In the genomic region with DNA sequence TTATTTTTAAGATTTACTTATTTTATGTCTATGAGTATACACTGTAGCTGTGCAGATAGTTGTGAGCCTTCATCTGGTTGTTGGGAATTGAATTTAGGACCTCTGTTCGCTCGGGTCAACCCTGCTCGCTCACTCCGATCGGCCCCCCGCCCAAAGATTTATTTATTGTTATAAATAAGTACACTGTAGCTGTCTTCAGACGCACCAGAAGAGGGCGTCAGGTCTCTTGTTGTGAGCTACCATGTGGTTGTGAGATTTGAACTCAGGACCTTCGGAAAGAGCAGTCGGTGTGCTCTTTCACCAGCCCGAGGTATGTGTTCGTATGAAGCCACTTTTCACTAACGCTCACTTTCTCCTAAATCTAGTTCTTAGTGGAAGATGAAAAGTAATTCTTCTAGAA, we compare ENCODE assay signal across 8 mouse cellular contexts. TPM values are rescaled to one million over a fixed set of nuclear protein-coding genes. Genes with fewer than 3 reads are reported as not detected.
DNase-seq lines count a peak whose midpoint lies in the region; ATAC-seq lines count a peak whose summit lies in the region.

No protein-coding gene starts in this region.

- H3K9ac ChIP-seq in heart, embryonic 14.5 days (ENCODE audit: low read length) = peak overlapping the region; percentile 98
- H3K9ac ChIP-seq in limb, embryonic 12.5 days (replicated peaks) = peak overlapping the region; percentile 92
- H3K9ac ChIP-seq in neural tube, embryonic 13.5 days = peak overlapping the region; percentile 93

- no peak for ATAC-seq in heart, embryonic 14.5 days (ENCODE audit: insufficient number of reproducible peaks, insufficient read depth, low FRiP score, low read depth)
- no peak for ATAC-seq in limb, embryonic 12.5 days (ENCODE audit: insufficient number of reproducible peaks, insufficient read depth, low FRiP score, low TSS enrichment, low read depth)
- ATAC-seq in neural tube, embryonic 13.5 days (ENCODE audit: low read depth) = no peak

- H3K4me1 ChIP-seq in heart, embryonic 14.5 days (ENCODE audit: control insufficient read depth in 2 of 2, insufficient read depth in 2 of 2, low read length in 2 of 2) = peaks cover 2 to 13% of the 10 kb centered on the region in 2 experiments; a peak in 3 of 4 replicates
- H3K4me1 ChIP-seq in limb, embryonic 12.5 days (replicated peaks) = peaks cover 21% of the 10 kb centered on the region
- H3K4me1 ChIP-seq in neural tube, embryonic 13.5 days (replicated peaks) = peaks cover 24% of the 10 kb centered on the region

- peak overlapping the region; percentile 97 to 99 for H3K4me3 ChIP-seq in heart, embryonic 14.5 days (ENCODE audit: control insufficient read depth in 1 of 2, insufficient read depth in 1 of 2, low read depth in 1 of 2, low read length in 2 of 2)
- peak overlapping the region; percentile 96 for H3K4me3 ChIP-seq in limb, embryonic 12.5 days (replicated peaks)
- peak overlapping the region; percentile 70 for H3K4me3 ChIP-seq in neural tube, embryonic 13.5 days

- 47% methylated on average over 13 of the region's 13 CpGs for WGBS in heart, embryonic 14.5 days
- WGBS in limb, embryonic 12.5 days = 51% methylated on average over 13 of the region's 13 CpGs
- 42% methylated on average over 13 of the region's 13 CpGs for WGBS in neural tube, embryonic 13.5 days

- H3K4me2 ChIP-seq in heart, embryonic 14.5 days (ENCODE audit: low read length) = peak overlapping the region; percentile 77
- peak overlapping the region; percentile 74 for H3K4me2 ChIP-seq in limb, embryonic 12.5 days
- peak overlapping the region; percentile 73 for H3K4me2 ChIP-seq in neural tube, embryonic 13.5 days

- DNase-seq in ovary, postnatal 14 days (ENCODE audit: low spot score) = peak; percentile 5
- no peak for DNase-seq in ovary, adult 18-20 months (ENCODE audit: low spot score)
- DNase-seq in adipocyte (ENCODE audit: low spot score) = peak; percentile 31
- no peak for DNase-seq in left cerebral cortex, adult 18-20 months (ENCODE audit: low spot score in 2 of 2)
- no peak for DNase-seq in layer of hippocampus, adult 18-20 months (ENCODE audit: low spot score in 2 of 2)

- H3K27ac ChIP-seq in heart, embryonic 14.5 days (replicated peaks in 1 of 2; ENCODE audit: control insufficient read depth in 1 of 2, insufficient read depth in 1 of 2, low read depth in 2 of 2, low read length in 2 of 2) = no peak overlapping the region
- no peak overlapping the region for H3K27ac ChIP-seq in limb, embryonic 12.5 days
- no peak overlapping the region for H3K27ac ChIP-seq in neural tube, embryonic 13.5 days (replicated peaks)

- no peaks in the 10 kb centered on the region for H3K27me3 ChIP-seq in heart, embryonic 14.5 days (ENCODE audit: control insufficient read depth, insufficient read depth, low read length)
- no peaks in the 10 kb centered on the region for H3K27me3 ChIP-seq in limb, embryonic 12.5 days
- H3K27me3 ChIP-seq in neural tube, embryonic 13.5 days = no peaks in the 10 kb centered on the region

- peaks cover 38% of the 10 kb centered on the region for H3K36me3 ChIP-seq in heart, embryonic 14.5 days (ENCODE audit: control insufficient read depth, insufficient read depth, low read length)
- H3K36me3 ChIP-seq in limb, embryonic 12.5 days = peaks cover 35% of the 10 kb centered on the region
- H3K36me3 ChIP-seq in neural tube, embryonic 13.5 days = peaks cover 36% of the 10 kb centered on the region

- no peaks in the 10 kb centered on the region for H3K9me3 ChIP-seq in heart, embryonic 14.5 days (ENCODE audit: control insufficient read depth, low read length)
- H3K9me3 ChIP-seq in limb, embryonic 12.5 days = no peaks in the 10 kb centered on the region
- no peaks in the 10 kb centered on the region for H3K9me3 ChIP-seq in neural tube, embryonic 13.5 days

RNA-seq across cellular contexts. Expression of gene Ankle2, which starts 0.8 kb away (rescaled TPM):
- 25.4 and 27.3 TPM in 2 replicates for polyA plus RNA-seq in heart, embryonic 14.5 days (2014; fragmentation: Nextera tagmentation; extraction: Ambion mirVana)
- 41.3 and 43.2 TPM in 2 replicates for polyA plus RNA-seq in limb, embryonic 12.5 days (2016; fragmentation: Nextera tagmentation; extraction: Ambion mirVana)
- 23.8 and 24.3 TPM in 2 replicates for polyA plus RNA-seq in neural tube, embryonic 13.5 days (2015; fragmentation: Nextera tagmentation; extraction: Ambion mirVana)
- total RNA-seq in left cerebral cortex, adult 18-20 months (2021) = 10 to 100 TPM; 41.8 to 45.2 TPM
- 10 to 100 TPM; 43.5 to 48.0 TPM for total RNA-seq in layer of hippocampus, adult 18-20 months (2021)

RNA-seq across cellular contexts. Expression of gene Pgam5, which starts 38.1 kb away (rescaled TPM):
- polyA plus RNA-seq in heart, embryonic 14.5 days (2014; fragmentation: Nextera tagmentation; extraction: Ambion mirVana) = 56.3 and 58.3 TPM in 2 replicates
- 87.7 and 88.1 TPM in 2 replicates for polyA plus RNA-seq in limb, embryonic 12.5 days (2016; fragmentation: Nextera tagmentation; extraction: Ambion mirVana)
- polyA plus RNA-seq in neural tube, embryonic 13.5 days (2015; fragmentation: Nextera tagmentation; extraction: Ambion mirVana) = 82.1 and 92.5 TPM in 2 replicates
- 10 to 100 TPM; 55.1 to 59.2 TPM for total RNA-seq in left cerebral cortex, adult 18-20 months (2021)
- 10 to 100 TPM; 52.7 to 60.8 TPM for total RNA-seq in layer of hippocampus, adult 18-20 months (2021)

RNA-seq across cellular contexts. Expression of gene Pxmp2, which starts 54.3 kb away (rescaled TPM):
- polyA plus RNA-seq in heart, embryonic 14.5 days (2014; fragmentation: Nextera tagmentation; extraction: Ambion mirVana) = 14.6 and 19.4 TPM in 2 replicates
- 9.7 and 11.0 TPM in 2 replicates for polyA plus RNA-seq in limb, embryonic 12.5 days (2016; fragmentation: Nextera tagmentation; extraction: Ambion mirVana)
- 8.1 and 8.7 TPM in 2 replicates for polyA plus RNA-seq in neural tube, embryonic 13.5 days (2015; fragmentation: Nextera tagmentation; extraction: Ambion mirVana)
- total RNA-seq in left cerebral cortex, adult 18-20 months (2021) = 1 to 10 TPM; 7.9 to 9.5 TPM
- total RNA-seq in layer of hippocampus, adult 18-20 months (2021) = 10 to 100 TPM; 11.5 to 15.5 TPM

RNA-seq across cellular contexts. Expression of gene Pole, which starts 54.5 kb away (rescaled TPM):
- 16.1 and 19.6 TPM in 2 replicates for polyA plus RNA-seq in heart, embryonic 14.5 days (2014; fragmentation: Nextera tagmentation; extraction: Ambion mirVana)
- 45.2 and 47.7 TPM in 2 replicates for polyA plus RNA-seq in limb, embryonic 12.5 days (2016; fragmentation: Nextera tagmentation; extraction: Ambion mirVana)
- 6.1 and 8.1 TPM in 2 replicates for polyA plus RNA-seq in neural tube, embryonic 13.5 days (2015; fragmentation: Nextera tagmentation; extraction: Ambion mirVana)
- 1 to 10 TPM in 1 of 2 experiments, under 1 TPM in 1; 0.73 to 1.0 TPM for total RNA-seq in left cerebral cortex, adult 18-20 months (2021)
- total RNA-seq in layer of hippocampus, adult 18-20 months (2021) = 1 to 10 TPM; 1.1 to 1.5 TPM

RNA-seq across cellular contexts. Expression of gene Golga3, which starts 55.1 kb away (rescaled TPM):
- polyA plus RNA-seq in heart, embryonic 14.5 days (2014; fragmentation: Nextera tagmentation; extraction: Ambion mirVana) = 18.7 and 19.1 TPM in 2 replicates
- 25.1 and 26.6 TPM in 2 replicates for polyA plus RNA-seq in limb, embryonic 12.5 days (2016; fragmentation: Nextera tagmentation; extraction: Ambion mirVana)
- polyA plus RNA-seq in neural tube, embryonic 13.5 days (2015; fragmentation: Nextera tagmentation; extraction: Ambion mirVana) = 20.0 and 20.5 TPM in 2 replicates
- total RNA-seq in left cerebral cortex, adult 18-20 months (2021) = 10 to 100 TPM; 47.1 to 47.5 TPM
- 10 to 100 TPM; 47.9 to 49.6 TPM for total RNA-seq in layer of hippocampus, adult 18-20 months (2021)

Comparison
In these comparisons a context has a peak if more than half of its experiments do, and no peak if none do; other contexts are left out.
1. DNase-seq: peak in ovary, postnatal 14 days (single experiment) and adipocyte (single experiment); none in ovary, adult 18-20 months (single experiment), left cerebral cortex, adult 18-20 months (0 of 2) and layer of hippocampus, adult 18-20 months (0 of 2).
2. Peak in every context shown above with its lines, with median percentiles within 50 percentile points of each other: H3K4me2 ChIP-seq, H3K4me3 ChIP-seq and H3K9ac ChIP-seq.